In genomic region chr6:117534991-117535390, GRCm38 (mm10) we compare ENCODE assay signal across 16 mouse cellular contexts.
"Had no signal": no experiment of that assay in that cellular context is flagged by ENCODE, and none has a peak within 500 bp of the region (broad histone marks: within the 10 kb centered on the region; RNA-seq: fewer than 3 reads in every experiment).

No protein-coding gene starts in this region.

- H3K36me3 ChIP-seq: limb, embryonic 12.5 days; liver, embryonic 15.5 days; midbrain, embryonic 12.5 days; neural tube, embryonic 13.5 days had no signal

- H3K27ac ChIP-seq: kidney, postnatal 0 days; limb, embryonic 12.5 days; liver, embryonic 15.5 days; macrophage; midbrain, embryonic 12.5 days; neural tube, embryonic 13.5 days had no signal

- H3K9me3 ChIP-seq: limb, embryonic 12.5 days; liver, embryonic 15.5 days; midbrain, embryonic 12.5 days had no signal

- H3K27me3 ChIP-seq: limb, embryonic 12.5 days; liver, embryonic 15.5 days; megakaryocyte, embryonic 14.5 days; midbrain, embryonic 12.5 days; neural tube, embryonic 13.5 days had no signal

- H3K4me3 ChIP-seq: limb, embryonic 12.5 days; liver, embryonic 15.5 days; megakaryocyte, embryonic 14.5 days; midbrain, embryonic 12.5 days; neural tube, embryonic 13.5 days had no signal

- H3K4me1 ChIP-seq: liver, embryonic 15.5 days; megakaryocyte, embryonic 14.5 days; midbrain, embryonic 12.5 days; neural tube, embryonic 13.5 days had no signal

- DNase-seq: kidney, adult 9 months; kidney, postnatal 36 days; layer of hippocampus, adult 9-11 months; layer of hippocampus, postnatal 36 days; lung, adult 2 months; retina, postnatal 1 day; right cerebral cortex, postnatal 4 days; spleen, adult 18-20 months; thymus, postnatal 36 days had no signal
